Mouse (Mus musculus) liver, adult 2 months (tissue): ENCODE measurements around the gene Sept4.
A peak's percentile ranks its signal among the peaks of the same experiment; 100 is the strongest.

ENCODE experiments used
- CTCF ChIP-seq: fragments of 200-500 bp; IDR thresholded peaks from 2 replicates; pipeline ENCODE4 v1.5.1; 2011; ENCODE audit warnings: low read depth, low read length, control low read depth
- POLR2A ChIP-seq: fragments of 200-500 bp; IDR thresholded peaks from 2 replicates; pipeline ENCODE4 v1.6.1; 2011; ENCODE audit warnings: low read length, control low read depth; ENCODE audit not compliant: insufficient read depth; ENCODE audit errors: extremely low read depth

- TF ChIP-seq POLR2A = no peak
- peak; percentile 53; the same call in 1 of the 2 replicates for TF ChIP-seq CTCF
These were observed 49.4 kb upstream of the Sept4 start for GRCm38 (mm10) chr11:87519260-87519659.
